Mouse (Mus musculus): ENCODE measurements around the gene BC049715.

DNA sequence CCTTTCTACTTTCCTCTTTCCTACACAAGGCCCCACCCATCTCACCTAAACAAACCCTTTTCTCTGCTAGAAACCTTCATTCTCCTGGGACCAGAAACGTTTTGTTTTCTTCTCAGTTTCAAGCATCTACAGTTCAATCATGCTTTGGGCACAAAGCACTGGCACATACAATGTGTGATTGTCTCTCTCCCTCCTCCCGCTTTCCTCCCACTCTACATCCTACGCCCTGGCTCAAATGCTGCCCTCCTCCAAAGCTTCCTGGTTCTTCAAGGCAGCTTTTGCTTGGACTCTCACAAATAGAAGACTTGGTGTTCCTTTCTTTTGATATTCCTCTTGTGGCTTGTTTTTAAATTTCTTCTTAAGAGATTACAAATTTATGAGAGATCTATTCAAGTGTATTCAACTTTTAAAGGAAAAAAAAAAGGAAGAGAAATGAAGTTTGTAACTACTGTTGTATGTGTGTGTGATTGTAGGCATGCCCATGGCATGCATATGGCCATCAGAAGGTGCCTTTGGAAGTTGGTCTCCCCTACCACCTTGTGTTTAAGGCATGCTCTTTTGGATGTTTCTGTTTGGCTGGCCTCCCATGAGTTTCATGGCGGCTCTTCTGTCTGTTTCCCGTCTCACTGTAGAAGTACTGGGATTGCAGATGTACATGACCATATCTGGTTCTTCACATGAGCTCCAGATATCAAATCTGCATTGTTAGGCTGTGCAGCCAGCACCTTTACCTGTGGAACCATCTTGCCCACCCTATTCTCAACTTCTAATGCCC, 18.5 kb downstream of the BC049715 start:
- TF ChIP-seq CTCF (IDR thresholded peaks at IDR 0.05) (no peak), EP300 (IDR thresholded peaks at IDR 0.05) (no peak)

Data from lung, postnatal 0 days (tissue).